Mouse (Mus musculus) stomach, postnatal 0 days (tissue): ENCODE measurements around the gene Cobll1. TPM values are rescaled to one million over a fixed set of nuclear protein-coding genes. Genes with fewer than 3 reads are reported as not detected.

Source experiments
- ATAC-seq: fragments of 200-750 bp; cut with Nextera tagmentation; 2 replicates; pipeline ENCODE4 v1.8.0; 2017; ENCODE audit not compliant: low FRiP score, low TSS enrichment
- DNase-seq: peaks from one replicate; pipeline ENCODE4 v3.0.0-alpha.2; 2016; ENCODE audit warnings: low spot score
- H3K27ac ChIP-seq: fragments of 300-500 bp; sonication (generic); replicated peaks from 2 replicates; pipeline ENCODE4 v1.5.1; 2014; ENCODE audit warnings: mild to moderate bottlenecking, control low read depth
- H3K27me3 ChIP-seq: fragments of 300-500 bp; sonication (generic); 2 replicates; pipeline ENCODE4 v1.6.1; 2014; ENCODE audit warnings: low read length; ENCODE audit not compliant: control insufficient read depth, insufficient read depth
- H3K36me3 ChIP-seq: fragments of 300-500 bp; sonication (generic); 2 replicates; pipeline ENCODE4 v1.6.1; 2014; ENCODE audit warnings: low read length, mixed read lengths; ENCODE audit not compliant: control insufficient read depth, insufficient read depth
- H3K4me1 ChIP-seq: fragments of 300-500 bp; sonication (generic); replicated peaks from 2 replicates; pipeline ENCODE4 v1.6.1; 2014; ENCODE audit warnings: antibody characterized with exemption; ENCODE audit not compliant: control insufficient read depth, insufficient read depth
- H3K4me2 ChIP-seq: fragments of 300-500 bp; sonication (generic); replicated peaks from 2 replicates; pipeline ENCODE4 v1.6.1; 2014; ENCODE audit warnings: low read depth, mild to moderate bottlenecking, control low read depth, moderate library complexity
- H3K4me3 ChIP-seq: fragments of 300-500 bp; sonication (generic); 2 replicates; pipeline ENCODE4 v1.5.1; 2014; ENCODE audit warnings: low read depth, low read length, control low read depth
- H3K9ac ChIP-seq: fragments of 300-500 bp; sonication (generic); 2 replicates; pipeline ENCODE4 v1.6.1; 2014; ENCODE audit warnings: mild to moderate bottlenecking, low read length, control low read depth, mixed read lengths
- H3K9me3 ChIP-seq: fragments of 300-500 bp; sonication (generic); 2 replicates; pipeline ENCODE4 v1.6.1; 2016; ENCODE audit warnings: low read length; ENCODE audit not compliant: control insufficient read depth
- CTCF ChIP-seq: IDR thresholded peaks from 2 replicates; pipeline ENCODE4 v1.5.1; 2016; ENCODE audit warnings: antibody characterized with exemption, low read depth, mild to moderate bottlenecking, moderate library complexity
- EP300 ChIP-seq: optimal IDR thresholded peaks from 2 replicates; pipeline ENCODE3; 2016; ENCODE audit warnings: antibody characterized with exemption
- WGBS: fragments of 180-500 bp; shearing (Covaris S2); extraction: QIAGEN DNeasy Blood & Tissue Kit; methylation state at CpG from one replicate; pipeline ENCODE4 v1.1.7; 2014; 5-methylcytosine and 5-hydroxymethylcytosine counted together
- polyA plus RNA-seq: library from polyadenylated mRNA; unstranded; fragments of >200 nt; fragmentation: Nextera tagmentation; extraction: Ambion mirVana; gene quantifications from 2 replicates; pipeline ENCODE4 v1.2.1, GENCODE M21; 2015

The Cobll1 gene
- 9.3 and 10.3 TPM in 2 replicates for polyA plus RNA-seq

DNA sequence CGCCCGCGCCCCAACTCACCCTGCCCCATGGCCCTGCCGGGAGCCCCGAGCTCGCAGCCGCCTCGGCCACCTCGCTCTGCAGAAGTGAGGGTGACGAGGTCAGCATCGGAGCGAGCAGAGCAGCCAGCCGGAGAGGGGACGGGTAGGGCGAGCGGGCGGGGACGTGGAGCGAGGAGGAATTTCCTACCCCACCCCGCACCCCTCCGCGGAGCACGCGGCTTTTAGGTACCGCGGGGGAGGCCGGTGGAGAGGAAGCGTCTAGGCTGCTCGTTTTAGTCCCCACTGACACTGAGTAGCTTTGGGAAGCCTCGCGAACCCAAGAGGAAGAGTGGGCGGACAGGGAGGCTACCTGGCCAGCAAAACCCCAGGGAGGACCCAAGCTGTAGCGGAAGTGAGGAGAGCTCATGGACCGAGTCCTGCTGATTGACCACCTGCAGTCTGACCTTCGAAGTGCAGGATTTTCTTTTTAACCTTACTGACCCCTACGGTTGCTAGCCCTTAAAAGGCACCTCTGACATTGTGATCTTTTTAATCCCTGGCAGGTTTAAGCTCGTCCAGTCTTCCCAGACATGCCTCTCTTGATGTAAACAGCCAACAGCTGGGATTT lies at the start of gene Cobll1:
Gene Cobll1, minus strand, starts transcription at position 440 of the 607 bp plus-strand sequence.
- peak within 1 kb of the TSS; percentile 98 for H3K27ac ChIP-seq
- peak within 1 kb of the TSS; percentile 93 for H3K4me2 ChIP-seq
- ATAC-seq: peak; percentile 68
- H3K4me1 ChIP-seq: no peaks in the 10 kb centered on the region
- peak within 1 kb of the TSS; percentile 92 for H3K9ac ChIP-seq
- peak within 1 kb of the TSS; percentile 81 for H3K4me3 ChIP-seq
- no peaks in the 10 kb centered on the region for H3K9me3 ChIP-seq
- TF ChIP-seq EP300: no peak
- TF ChIP-seq CTCF: peak; percentile 19; the same call in 1 of the 2 replicates
- H3K36me3 ChIP-seq: no peaks in the 10 kb centered on the region
- peak; percentile 75 for DNase-seq
- no peaks in the 10 kb centered on the region for H3K27me3 ChIP-seq
- WGBS: 0% methylated on average over 36 of the region's 37 CpGs

DNA sequence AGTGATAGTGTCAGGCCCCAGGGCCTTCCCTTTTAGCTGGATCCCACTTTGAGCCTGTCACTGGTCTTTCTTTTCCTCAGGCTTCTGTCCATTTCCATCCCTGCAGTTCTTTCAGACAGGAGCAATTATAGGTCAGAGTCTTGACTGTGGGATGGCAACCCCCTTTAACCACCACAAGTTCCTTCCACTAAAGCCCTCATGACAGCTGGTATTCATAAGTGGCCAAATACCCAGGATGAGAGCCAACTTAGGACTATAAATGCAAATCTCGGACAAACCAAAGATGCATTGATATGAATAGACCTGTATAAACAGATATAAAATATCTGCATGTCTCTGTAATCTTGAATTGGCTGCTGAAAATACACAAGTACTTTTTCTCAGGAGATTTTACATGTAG lies 49.5 kb upstream of the Cobll1 start:
- H3K27me3 ChIP-seq: no peaks in the 10 kb centered on the region
- TF ChIP-seq EP300: no peak
- 72% methylated on average over 1 of the region's 1 CpGs for WGBS

DNA sequence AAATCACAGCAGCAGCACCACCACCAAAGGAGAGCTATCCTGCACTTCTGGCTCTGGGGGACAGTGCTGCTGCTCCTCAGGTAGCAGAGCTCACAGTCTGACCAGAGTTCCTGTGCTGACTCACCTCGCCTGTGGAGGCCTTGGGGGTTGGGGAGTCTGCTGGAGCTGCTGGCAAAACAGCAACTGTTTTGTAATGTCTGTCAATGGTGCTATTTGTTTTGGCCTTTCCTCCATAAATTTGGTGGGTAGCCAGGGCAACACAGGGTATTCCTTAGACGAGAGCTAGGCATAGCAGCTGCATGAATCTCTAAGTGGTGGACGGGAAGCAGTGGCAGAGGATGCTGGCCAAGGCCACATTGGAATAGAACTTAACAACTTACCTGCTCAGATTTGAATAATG lies 46.2 kb upstream of the Cobll1 start:
- ATAC-seq (no peak; the same call in 1 of the 2 replicates), DNase-seq (peak; percentile 52)
- H3K4me2 ChIP-seq: no peak overlapping the region
- no peak overlapping the region for H3K27ac ChIP-seq
- H3K9me3 ChIP-seq: no peaks in the 10 kb centered on the region
- H3K4me3 ChIP-seq: no peak overlapping the region
- TF ChIP-seq CTCF (no peak), EP300 (no peak)
- H3K36me3 ChIP-seq: no peaks in the 10 kb centered on the region
- WGBS: 45% methylated on average over 3 of the region's 3 CpGs
- no peak overlapping the region for H3K9ac ChIP-seq
- no peaks in the 10 kb centered on the region for H3K4me1 ChIP-seq
- H3K27me3 ChIP-seq: no peaks in the 10 kb centered on the region

More for the DNA sequence above, 49.5 kb upstream of the Cobll1 start:
- no peaks in the 10 kb centered on the region for H3K9me3 ChIP-seq
- no peak for DNase-seq
- H3K4me1 ChIP-seq: no peaks in the 10 kb centered on the region
- H3K9ac ChIP-seq: no peak overlapping the region
- no peaks in the 10 kb centered on the region for H3K36me3 ChIP-seq
- no peak overlapping the region for H3K4me3 ChIP-seq
- no peak for ATAC-seq
- no peak overlapping the region for H3K4me2 ChIP-seq
- no peak overlapping the region for H3K27ac ChIP-seq

DNA sequence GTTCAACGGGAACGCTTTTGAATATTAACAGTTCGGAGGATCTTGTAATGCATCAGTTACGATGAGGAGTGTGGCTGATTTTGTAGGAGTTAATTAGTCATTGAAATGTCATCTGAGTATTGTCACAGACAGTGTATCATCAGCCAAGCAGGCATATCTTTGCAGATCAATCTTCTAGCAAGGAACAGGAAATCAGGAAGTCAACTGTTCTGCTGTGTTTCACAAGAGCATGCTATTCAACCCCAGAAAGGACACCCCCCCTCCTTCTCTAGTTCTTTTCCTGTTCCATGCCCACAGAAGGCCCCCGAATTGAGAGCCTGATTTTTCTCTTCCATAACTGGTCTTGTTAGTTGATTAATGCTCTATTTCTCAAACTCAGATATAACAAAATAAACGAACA lies 43.8 kb upstream of the Cobll1 start:
- no peaks in the 10 kb centered on the region for H3K9me3 ChIP-seq
- DNase-seq: no peak
- no peak overlapping the region for H3K9ac ChIP-seq
- no peak overlapping the region for H3K27ac ChIP-seq
- H3K4me3 ChIP-seq: no peak overlapping the region
- H3K27me3 ChIP-seq: no peaks in the 10 kb centered on the region
- H3K36me3 ChIP-seq: no peaks in the 10 kb centered on the region
- 0 out of 2 replicates have a peak, but pooled peaks cover 2% of the 10 kb centered on the region for H3K4me1 ChIP-seq
- H3K4me2 ChIP-seq: no peak overlapping the region
- WGBS: 86% methylated on average over 6 of the region's 6 CpGs
- ATAC-seq: no peak
- TF ChIP-seq EP300 (no peak), CTCF (no peak)

DNA sequence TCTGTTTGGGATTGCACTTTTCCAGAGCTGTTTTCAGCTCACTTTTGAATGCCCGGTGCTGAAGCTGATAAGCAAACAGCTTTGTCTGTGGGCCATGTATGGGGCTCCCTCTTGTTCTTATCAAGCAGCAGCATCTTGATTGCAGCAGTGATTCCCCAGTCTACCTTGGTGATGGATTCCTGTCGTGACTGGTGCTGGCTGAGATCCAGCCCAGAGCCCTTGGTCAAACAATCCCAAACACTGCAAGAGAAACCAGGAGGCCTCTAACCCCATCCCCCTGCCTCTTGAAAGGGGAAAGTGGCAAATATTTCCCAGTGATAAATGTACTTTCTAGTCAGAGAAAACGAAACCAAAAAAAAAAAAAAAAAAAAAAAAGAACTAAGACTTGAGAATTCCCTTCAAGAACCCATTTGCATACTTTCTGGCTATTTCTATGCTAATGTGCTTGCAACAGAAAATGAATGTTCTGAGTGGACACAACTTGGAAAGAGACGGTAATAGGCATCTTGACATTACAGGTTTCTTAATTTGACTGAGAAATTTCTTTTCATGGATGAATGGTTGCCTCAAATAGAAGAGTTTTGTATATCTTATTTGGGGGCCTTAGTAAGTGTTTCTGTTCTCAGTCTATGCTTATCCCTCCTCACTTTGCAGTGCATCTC lies 40.0 kb upstream of the Cobll1 start:
- DNase-seq: no peak
- no peak overlapping the region for H3K4me2 ChIP-seq
- no peak overlapping the region for H3K4me3 ChIP-seq
- no peaks in the 10 kb centered on the region for H3K36me3 ChIP-seq
- H3K9me3 ChIP-seq: no peaks in the 10 kb centered on the region
- no peak overlapping the region for H3K9ac ChIP-seq
- 0 out of 2 replicates have a peak, but pooled peaks cover 2% of the 10 kb centered on the region for H3K4me1 ChIP-seq
- H3K27ac ChIP-seq: no peak overlapping the region
- H3K27me3 ChIP-seq: no peaks in the 10 kb centered on the region
- ATAC-seq: no peak
- no peak for TF ChIP-seq EP300
- no peak for TF ChIP-seq CTCF
- 13% methylated on average over 4 of the region's 4 CpGs for WGBS

DNA sequence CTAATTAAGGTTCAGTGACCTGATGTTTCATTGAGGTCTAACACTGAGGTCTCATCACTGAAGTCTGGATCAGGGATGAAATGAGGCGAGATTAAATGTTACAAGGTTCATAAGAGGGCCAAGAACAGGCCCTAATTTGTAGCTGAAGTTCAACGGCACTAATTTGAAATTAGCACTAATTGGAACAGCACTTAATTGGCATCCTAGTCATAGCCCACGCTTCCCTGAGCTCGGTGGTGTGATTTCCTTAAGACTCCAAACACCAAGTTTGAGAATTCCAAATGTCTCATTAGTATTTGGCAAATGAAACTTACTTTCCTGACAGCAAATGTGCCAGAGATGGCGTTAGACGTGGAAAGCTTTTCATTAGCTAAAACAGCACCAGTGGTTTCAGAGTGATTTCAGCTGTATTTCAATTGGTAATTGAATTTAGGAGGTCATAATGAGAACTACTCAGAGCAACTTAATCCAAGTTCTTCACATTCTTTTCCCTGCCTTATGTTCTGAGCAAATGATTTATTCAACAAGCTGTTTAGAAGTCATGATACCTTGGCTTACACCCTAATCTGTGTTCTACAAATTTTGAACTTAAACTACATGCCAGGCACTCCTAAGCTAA lies 36.3 kb upstream of the Cobll1 start:
- no peaks in the 10 kb centered on the region for H3K36me3 ChIP-seq
- no peaks in the 10 kb centered on the region for H3K9me3 ChIP-seq
- H3K4me3 ChIP-seq: no peak overlapping the region
- 0 out of 2 replicates have a peak, but pooled peaks cover 2% of the 10 kb centered on the region for H3K4me1 ChIP-seq
- DNase-seq (no peak), ATAC-seq (no peak)
- H3K9ac ChIP-seq: no peak overlapping the region
- no peak overlapping the region for H3K4me2 ChIP-seq
- 72% methylated on average over 6 of the region's 6 CpGs for WGBS
- no peak for TF ChIP-seq CTCF
- no peak for TF ChIP-seq EP300
- no peak overlapping the region for H3K27ac ChIP-seq
- H3K27me3 ChIP-seq: no peaks in the 10 kb centered on the region
